Mouse (Mus musculus) heart, postnatal 14 days (tissue): ENCODE measurements at regions not wholly inside any gene's neighbourhood (a gene's known extent, or its start where the extent isn't known, plus 50 kb on each side); places are given as distances from the start of the nearest gene placed in this dataset.

Source experiments
- DNase-seq, 2 experiments: peaks; one replicate each; pipeline ENCODE4 v3.0.0; 2021 to 2022
- intact Hi-C: fragments of 180-260 bp; cut with DNase I; formaldehyde crosslinking; loops from one replicate; pipeline ENCODE4 v1.15.1; 2025

DNA sequence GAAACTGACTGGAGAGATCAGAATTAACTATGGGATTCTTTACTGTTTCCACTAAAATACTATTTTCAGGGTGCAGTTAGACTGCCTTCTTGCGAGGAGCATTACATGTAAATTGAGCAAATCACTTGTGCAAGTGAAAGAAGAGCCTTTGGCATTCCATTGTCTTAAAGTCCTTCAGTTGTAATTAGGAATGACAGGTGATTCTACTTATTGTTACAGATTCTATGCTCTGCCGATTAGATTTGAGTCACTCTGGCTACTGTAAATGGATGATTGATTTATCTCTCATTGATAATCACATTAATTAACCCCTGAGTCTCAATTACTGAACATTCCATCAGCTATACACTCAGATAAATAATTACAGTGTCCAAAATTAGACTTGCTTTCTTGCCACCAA lies 2784.9 kb upstream of the Gm12353 start:
- intact Hi-C loops = no loop called here
- no peak for DNase-seq

GRCm38 (mm10) chr4:16831598-16831997 lies 2773.7 kb upstream of the Gm12353 start:
- DNase-seq = no peak
- intact Hi-C loops = no loop called here

GRCm38 (mm10) chr4:16848096-16848495 lies 2757.2 kb upstream of the Gm12353 start:
- DNase-seq = no peak
- intact Hi-C loops = no loop called here

DNA sequence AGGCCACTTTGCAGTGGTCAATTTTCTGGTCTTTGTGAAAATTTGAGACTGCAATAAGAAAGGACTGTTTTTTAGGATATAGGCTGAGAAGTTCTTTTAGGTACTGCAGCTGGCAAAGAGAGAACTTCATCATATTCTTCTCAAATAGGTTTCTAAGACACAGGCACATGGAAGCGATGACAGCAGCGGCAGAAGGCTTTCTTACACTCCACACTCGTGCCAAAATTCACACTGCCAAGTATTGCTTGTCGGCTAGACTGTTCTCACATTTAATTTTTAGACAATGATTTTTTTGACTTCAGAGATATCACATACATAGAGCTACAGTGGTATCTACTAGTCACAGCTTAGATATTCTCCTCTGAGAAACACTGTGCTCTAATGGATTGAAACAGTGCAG lies 2752.6 kb upstream of the Gm12353 start:
- intact Hi-C loops = no loop called here
- peak in 1 of 2 experiments; percentile 4 for DNase-seq
